Mouse (Mus musculus) monocyte, adult 5-6 weeks (primary cell): ENCODE data around the gene Depp1. TPM values are rescaled to one million over a fixed set of nuclear protein-coding genes. Genes with fewer than 3 reads are reported as not detected.
"Not testable (repeated sequence)": the region's sequence is repeated elsewhere in the genome, so short reads cannot be mapped to it uniquely, and the experiment has no call there.

ENCODE experiments used
- ATAC-seq: fragments of 153-309, 156-312 bp; replicated peaks from 2 replicates; pipeline ENCODE4 v1.8.0; 2017; ENCODE audit warnings: mild to moderate bottlenecking; ENCODE audit not compliant: low TSS enrichment, insufficient number of reproducible peaks, severe bottlenecking, poor library complexity, low FRiP score
- total RNA-seq: library from RNA; stranded (forward); fragments of 200-1000, 200-491, 200-594 nt; gene quantifications from 3 replicates; pipeline ENCODE4 v1.2.3, GENCODE M21; 2017

The Depp1 gene
- total RNA-seq, result 0.38 TPM in 1 of 3 replicates, not detected in the others

GRCm38 (mm10) chr6:116650406-116650805, at the start of gene Depp1:
Depp1 (plus strand) TSS chr6:116650609.
- ATAC-seq, result no peak

- ATAC-seq, result not testable (repeated sequence)
These were observed 49.4 kb upstream of the Depp1 start for GRCm38 (mm10) chr6:116600969-116601368.

DNA sequence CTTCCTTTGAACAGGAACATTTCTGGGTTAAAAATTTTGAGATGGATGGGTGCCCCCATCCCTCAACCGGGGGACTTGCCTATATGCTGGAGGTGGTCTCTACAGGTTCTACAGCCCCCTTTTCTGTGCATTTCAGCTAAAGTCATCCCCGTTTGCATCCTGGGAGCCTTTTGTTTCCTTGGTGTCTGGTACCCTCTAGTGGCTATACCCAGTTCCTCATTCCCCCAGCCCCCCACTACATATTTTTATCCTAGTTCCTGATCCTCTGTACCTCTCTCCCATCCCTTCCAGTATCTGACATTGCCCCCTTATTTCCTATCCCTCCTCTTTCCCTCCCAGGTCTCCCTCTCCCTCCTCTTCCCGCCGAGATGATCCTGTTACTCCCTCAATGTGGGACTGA, 43.2 kb upstream of the Depp1 start:
- no peak for ATAC-seq

DNA sequence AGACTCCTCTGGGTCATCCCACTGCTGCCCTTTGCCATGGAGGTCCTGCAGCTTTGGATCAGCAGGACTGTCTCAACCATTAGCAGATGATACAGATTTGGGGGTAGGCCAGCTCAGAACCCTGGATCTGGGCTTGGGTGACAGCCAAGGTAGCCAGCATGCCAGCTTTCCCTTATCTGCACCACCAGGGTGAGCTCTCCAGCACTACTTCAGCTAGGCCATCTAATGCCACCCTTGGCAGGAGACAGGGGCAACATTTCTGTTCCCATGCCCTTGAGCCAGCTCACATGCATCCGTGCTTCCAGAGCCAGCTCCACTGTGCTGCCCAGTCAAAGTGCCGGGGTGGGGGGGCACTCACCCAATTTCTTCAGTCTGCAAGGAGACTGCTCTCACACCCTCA, 34.7 kb upstream of the Depp1 start:
- ATAC-seq, result no peak

- no peak for ATAC-seq
These were observed 32.3 kb upstream of the Depp1 start for GRCm38 (mm10) chr6:116618073-116618472.

DNA sequence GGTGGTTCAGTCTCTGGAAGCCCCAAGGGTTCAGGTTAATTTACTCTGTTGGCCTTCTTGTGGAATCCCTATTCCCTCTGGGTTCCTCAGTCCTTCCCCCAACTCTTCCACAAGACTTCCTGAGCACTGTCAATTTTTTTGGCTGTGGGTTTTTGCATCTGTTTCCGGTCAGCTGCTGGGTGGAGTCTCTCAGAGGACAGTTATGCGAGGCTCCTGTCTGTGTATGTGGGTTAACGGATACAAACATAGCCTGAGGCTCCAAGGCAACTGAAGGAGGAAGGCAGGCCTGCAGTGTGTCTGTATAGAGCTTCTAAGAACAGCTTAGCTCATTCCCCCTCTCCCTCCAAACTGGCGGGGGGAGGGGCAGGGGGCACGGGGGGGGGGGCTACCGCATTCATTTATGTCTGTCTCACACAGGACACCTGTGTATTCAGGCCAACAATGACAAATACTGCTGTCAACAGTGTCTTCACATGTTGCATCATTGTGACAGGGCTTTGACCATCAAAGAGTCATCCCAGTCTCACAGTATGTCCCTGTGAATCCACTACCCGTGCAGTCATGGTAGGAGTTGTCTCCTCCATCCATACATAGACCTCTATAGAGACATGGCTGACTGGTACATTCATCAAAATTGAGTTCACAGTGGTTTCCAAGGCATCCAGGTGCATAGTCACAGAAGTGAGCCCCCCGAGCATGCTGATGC, 28.9 kb upstream of the Depp1 start:
- ATAC-seq, result no peak

DNA sequence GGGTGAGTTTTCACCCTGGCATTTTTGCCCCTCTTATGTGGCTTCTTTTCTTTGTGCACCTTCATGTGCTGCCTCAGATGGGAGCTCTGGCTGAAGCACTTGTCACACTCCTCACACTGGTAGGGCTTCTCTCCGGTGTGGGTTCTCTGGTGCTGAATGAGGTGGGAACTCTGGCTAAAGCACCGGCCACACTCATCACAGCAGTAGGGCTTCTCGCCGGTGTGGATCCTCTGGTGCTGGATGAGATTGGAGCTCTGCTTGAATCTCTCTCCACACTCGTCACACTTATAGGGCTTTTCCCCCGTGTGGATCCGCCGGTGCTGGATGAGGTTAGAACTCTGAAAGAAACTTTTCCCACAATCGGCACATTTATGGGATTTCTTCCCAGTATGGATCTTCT, 24.0 kb upstream of the Depp1 start:
- not testable (repeated sequence) for ATAC-seq

DNA sequence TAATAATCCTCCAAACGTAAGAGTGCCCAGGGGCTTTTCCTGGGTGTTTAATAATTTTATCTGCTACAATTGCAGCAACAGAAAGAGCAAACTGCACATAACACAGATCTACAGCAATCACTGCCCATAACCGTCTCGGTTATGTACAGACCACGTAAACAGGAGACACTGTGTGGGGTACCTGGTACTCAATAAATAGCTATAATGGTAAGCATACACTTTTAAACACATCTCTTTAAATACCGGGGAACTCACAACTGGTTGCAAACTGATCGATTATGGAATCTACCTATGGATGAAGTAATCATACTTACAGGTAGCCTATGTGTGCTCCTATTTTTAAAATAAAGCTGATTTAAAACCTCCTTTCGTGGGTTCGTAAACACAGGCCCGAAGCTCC, 22.3 kb upstream of the Depp1 start:
- no peak for ATAC-seq

GRCm38 (mm10) chr6:116628539-116629171, 21.8 kb upstream of the Depp1 start, which contains the start of gene Zfp422:
Zfp422 (minus strand) TSS chr6:116628999.
- ATAC-seq, result no peak

DNA sequence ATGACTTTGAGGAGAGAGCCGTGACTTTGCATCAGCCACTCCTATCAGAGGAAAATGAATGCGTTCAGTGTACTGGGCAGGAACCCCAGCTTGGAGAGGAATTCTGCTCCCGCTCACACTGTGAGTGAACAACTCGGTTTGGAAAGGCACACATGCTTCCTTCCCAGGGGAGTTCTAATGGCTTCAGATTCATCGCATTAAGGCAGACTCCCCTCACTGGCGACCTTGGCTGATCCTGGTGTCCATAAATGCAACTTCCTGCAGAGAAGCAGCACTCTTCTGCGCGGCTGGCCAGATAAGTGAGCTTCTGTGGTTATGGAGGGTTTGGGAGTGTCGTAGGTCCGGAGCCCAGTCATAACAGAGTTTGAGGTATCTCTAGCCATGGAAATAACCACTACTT, 20.6 kb upstream of the Depp1 start:
- ATAC-seq, result no peak

GRCm38 (mm10) chr6:116632129-116632528, 18.3 kb upstream of the Depp1 start:
- peak; percentile 53; the same call in 1 of the 2 replicates for ATAC-seq

DNA sequence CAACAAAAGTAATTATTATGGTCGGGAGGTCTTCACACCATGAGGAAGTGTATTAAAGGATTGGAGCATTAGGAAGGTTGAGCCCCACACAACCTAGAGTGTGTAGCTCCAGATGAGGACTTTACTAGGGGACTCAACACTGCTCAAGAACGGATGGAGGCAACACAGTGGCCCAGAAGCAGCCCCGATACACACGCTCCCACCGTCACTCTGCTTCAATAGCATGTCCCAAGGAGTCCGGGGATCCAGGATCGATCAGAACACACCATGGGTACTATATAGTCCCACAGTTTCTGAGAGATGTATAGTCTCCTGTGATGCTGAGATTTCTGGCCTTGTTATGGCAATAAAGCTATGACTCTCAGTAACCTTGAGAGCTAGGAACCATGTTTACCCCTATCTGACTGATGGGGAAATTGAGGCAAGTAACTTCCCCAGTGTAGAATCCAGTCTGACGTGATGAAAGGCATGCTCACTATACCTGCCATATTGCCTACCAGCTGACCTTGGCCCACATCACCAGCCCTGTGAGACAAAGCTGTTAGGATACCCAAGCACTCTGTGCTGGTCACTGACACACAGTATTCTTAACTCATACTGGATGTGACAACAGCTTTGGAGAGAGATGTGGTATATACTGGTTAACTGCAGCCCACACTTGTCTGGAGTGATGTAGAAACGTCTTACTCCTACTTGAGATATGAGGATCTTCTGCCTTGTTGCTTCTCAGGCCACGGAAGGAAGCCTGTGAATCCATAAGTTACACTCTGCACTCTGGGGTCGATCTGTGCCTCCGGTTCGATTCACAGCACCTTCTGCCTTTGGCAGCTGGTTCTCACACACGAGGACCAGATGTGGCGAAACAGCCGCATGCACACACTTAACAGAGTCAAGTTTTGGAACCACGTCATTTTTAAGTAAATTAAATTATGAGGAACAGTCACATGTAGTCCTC, 16.4 kb upstream of the Depp1 start:
- no peak for ATAC-seq

- no peak for ATAC-seq
These were observed 14.9 kb upstream of the Depp1 start for GRCm38 (mm10) chr6:116635251-116636180.

GRCm38 (mm10) chr6:116636581-116637235, 13.7 kb upstream of the Depp1 start:
- ATAC-seq, result no peak

DNA sequence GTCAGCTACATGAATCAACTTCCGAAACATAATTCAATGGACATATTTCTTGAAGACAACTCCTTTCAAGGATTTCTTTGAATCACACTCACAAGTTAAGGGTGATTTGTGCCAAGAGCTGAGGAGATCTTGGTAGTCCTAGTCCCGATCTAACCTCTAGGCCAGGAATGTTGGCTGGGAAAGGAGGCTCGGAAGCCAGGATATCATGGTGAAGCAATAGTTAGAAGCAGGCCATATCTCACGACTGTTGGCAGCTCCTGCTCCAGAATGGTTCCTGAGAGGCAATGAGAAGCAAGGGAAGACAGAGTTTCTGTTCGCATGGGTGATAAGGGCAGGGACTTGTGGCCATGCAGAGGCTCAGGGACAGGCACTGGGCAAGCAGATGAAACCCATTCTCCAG, 12.9 kb upstream of the Depp1 start:
- no peak for ATAC-seq

- no peak for ATAC-seq
These were observed 11.5 kb upstream of the Depp1 start for GRCm38 (mm10) chr6:116638871-116639270.

GRCm38 (mm10) chr6:116639663-116640062, 10.7 kb upstream of the Depp1 start:
- no peak for ATAC-seq

DNA sequence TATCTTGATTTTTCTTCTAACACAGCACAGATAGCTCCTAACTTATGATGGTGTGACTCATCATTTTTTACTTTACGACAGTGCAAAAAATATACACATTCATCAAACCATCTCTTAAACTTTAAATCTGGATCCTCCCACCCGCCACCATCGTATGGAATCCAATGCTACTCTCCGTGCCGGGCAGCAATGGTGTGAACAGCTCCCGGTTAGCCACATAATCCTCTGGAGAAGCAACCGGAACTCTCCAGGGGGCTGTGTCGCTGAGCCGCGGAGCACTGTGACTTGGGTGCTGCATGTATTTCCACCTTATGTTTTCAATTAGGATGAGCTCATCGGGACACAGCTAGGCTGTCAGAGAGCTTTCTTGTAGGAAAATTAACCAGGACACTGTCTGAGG, 7.5 kb upstream of the Depp1 start:
- ATAC-seq, result no peak
